Mouse (Mus musculus): ENCODE results near the gene Galnt17. TPM values are rescaled to one million over a fixed set of nuclear protein-coding genes. Genes with fewer than 3 reads are reported as not detected.

Galnt17 gene
- total RNA-seq, 2 experiments from 2014 or later, result 26.8 to 28.9 TPM

DNA sequence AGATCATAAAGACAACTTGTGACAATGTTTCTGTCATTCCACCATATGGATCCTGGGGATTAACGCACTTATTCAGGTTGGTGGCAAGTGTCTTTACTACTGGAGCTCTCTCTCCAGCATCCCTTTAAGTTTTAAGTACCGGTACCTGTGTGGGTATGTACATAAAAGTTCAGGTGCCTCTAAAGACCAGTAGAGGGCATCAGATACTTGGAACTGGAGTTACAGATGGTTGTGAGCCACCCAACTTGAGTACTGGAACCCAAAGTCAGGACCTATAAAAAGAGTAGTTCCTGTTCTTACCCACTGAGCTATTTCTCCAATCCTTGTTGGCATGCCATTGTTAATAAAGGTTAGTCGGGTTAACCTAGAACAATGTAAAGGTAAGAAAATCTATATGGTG lies 152.0 kb downstream of the Galnt17 start:
- no peak for DNase-seq
- intact Hi-C loops (cut with DNase I), result loop anchor here (10.0 kb wide), 1 partner anchor 268 kb away; no protein-coding TSS in a partner anchor

- intact Hi-C loops (cut with DNase I), result no loop called here
- no peak for DNase-seq
Observed at GRCm38 (mm10) chr5:131142606-131143005, 165.7 kb downstream of the Galnt17 start.

- intact Hi-C loops (cut with DNase I), result no loop called here
- no peak for DNase-seq
Observed at GRCm38 (mm10) chr5:131134809-131135208, 173.5 kb downstream of the Galnt17 start.

GRCm38 (mm10) chr5:131120296-131120840 lies 187.9 kb downstream of the Galnt17 start:
- intact Hi-C loops (cut with DNase I), result no loop called here
- no peak for DNase-seq

GRCm38 (mm10) chr5:131119896-131120295 lies 188.4 kb downstream of the Galnt17 start:
- DNase-seq, result no peak
- intact Hi-C loops (cut with DNase I), result no loop called here

DNA sequence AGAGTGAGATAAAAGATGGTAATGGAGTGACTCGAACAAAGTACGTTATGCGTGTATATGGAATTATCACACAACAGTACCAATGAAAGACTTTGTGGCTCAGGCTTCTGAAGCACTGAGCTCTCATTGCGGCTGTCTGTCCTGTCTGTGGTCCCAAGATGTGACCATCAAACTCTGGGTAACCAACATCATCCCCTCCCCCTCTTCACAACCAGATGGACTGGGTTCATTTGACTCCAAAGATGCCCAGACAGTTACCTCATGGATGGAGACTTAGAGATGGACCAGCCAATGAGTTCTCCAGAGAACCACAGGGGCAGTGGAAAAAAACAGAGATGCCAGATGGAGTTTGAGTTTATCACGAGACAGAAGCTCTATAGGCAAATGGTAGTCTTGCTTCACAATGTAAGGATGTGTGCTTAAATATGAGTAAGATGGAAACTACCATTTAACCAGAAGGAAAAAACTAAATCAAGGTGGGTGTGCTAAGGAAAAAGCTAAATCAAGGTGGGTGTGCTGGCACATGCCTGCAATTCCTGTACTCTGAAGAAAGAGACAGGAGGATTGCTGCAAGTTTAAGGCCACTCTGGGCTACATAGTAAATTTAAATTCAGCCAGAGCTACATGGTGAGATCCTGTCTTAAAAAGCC lies 190.8 kb downstream of the Galnt17 start:
- DNase-seq, result no peak
- intact Hi-C loops (cut with DNase I), result no loop called here

DNA sequence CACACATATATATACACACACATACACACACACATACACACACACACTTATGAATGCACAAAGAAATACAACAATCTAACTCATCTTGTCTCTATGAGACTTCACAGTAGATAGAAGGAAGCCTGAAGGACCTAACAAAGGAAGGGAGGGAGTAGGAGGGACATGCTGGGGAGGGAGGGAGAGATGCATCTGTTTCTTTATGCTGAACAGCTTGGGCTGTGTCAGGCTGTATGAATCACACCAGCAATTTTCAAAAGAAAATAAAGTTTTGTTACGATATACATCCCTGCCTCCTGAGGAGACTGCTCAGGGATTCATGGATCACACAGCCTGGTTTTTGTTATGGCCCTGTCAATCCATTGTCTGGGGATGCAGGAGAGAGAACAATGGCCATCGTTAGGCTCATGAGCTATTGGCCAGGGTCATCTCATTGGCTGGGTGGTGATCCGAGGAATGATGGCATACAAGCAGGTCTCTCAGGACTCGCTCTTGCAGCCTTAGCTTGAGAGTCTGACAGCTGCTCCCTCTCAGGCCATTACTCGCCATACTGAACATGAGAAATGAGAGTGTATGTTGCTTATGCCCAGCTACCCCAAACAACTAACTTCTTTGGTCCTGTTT lies 194.3 kb downstream of the Galnt17 start:
- no peak for DNase-seq
- intact Hi-C loops (cut with DNase I), result no loop called here

DNA sequence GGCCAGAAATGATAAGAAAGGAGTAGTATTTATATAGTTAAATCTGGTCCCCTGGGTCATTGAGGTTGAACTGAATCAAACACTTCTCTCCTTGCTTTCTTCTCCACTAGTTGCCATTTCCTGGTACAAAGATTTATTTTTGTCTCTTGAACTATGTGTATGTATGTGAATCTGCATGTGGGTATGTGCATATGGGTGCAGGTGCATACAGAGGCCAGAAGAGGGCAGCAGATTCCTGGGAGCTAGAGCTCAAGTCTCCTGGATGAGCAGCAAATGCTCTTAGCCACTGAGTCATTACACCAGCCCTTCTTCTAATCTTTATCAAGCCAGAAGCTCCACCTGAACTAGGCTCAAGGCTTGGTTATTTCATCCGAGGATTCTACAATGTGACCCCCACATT lies 201.1 kb downstream of the Galnt17 start:
- intact Hi-C loops (cut with DNase I), result no loop called here
- DNase-seq, result no peak

DNA sequence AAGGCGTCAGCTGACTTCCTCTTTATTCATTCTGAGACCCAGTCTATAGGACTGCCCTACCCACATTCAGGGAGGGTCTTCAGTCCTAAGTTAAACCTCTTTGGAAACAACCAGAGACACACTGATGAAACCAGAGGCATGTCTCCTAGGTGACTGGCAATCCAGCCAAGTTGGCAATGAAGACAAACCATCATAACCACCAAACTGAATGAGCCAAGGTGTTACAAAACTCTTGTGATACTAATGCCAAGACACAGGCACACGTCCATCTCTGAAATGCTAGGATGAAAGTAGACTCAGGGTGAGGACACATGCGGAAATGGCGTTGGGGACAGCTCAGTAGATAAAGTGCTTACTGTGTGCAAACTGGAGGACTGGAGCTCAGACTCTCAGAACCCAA lies 211.5 kb downstream of the Galnt17 start:
- DNase-seq, result no peak
- intact Hi-C loops (cut with DNase I), result no loop called here

DNA sequence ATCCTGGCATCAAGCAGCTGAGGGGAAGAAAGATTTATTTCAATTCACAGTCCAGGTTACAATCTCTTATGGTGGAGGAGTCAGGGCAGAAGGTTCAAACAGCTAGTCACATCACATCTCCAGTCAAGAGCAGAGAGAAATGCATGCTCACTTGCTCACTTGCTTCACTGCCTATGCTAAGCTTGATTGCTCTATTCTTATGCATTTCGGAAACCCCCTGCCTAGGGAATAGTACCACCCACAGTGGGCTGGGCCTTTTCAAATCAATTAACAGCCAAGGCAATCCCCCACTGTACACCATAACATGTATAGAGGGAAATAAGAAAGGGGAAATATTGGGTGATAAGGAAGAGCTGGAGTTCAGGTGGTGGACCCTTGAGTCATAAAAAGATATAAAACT lies 212.7 kb downstream of the Galnt17 start:
- intact Hi-C loops (cut with DNase I), result no loop called here
- DNase-seq, result no peak

- intact Hi-C loops (cut with DNase I), result no loop called here
- DNase-seq, result no peak
Observed at GRCm38 (mm10) chr5:131094771-131095170, 213.5 kb downstream of the Galnt17 start.

- intact Hi-C loops (cut with DNase I), result no loop called here
- no peak for DNase-seq
Observed at GRCm38 (mm10) chr5:131094138-131094537, 214.2 kb downstream of the Galnt17 start.

DNA sequence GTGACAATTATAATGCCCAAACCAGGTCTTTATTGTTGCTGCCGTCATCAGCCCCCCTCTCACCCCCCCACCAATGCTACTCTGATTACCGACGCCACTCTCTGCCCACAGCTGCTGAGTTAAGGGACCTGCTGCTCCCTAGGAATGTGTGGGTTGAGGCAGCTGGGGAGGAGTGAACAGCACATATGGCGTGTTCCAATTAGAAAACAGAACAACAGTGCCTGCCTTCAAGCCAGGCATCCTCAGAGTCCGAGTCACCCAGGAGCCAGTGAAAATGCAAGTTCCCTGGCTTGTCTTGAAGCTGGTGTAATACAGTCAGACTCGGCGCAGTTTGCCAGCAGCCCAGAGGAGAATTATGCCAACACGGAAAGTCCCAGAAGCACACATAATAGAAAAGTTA lies 218.4 kb downstream of the Galnt17 start:
- DNase-seq, result no peak
- intact Hi-C loops (cut with DNase I), result no loop called here

DNA sequence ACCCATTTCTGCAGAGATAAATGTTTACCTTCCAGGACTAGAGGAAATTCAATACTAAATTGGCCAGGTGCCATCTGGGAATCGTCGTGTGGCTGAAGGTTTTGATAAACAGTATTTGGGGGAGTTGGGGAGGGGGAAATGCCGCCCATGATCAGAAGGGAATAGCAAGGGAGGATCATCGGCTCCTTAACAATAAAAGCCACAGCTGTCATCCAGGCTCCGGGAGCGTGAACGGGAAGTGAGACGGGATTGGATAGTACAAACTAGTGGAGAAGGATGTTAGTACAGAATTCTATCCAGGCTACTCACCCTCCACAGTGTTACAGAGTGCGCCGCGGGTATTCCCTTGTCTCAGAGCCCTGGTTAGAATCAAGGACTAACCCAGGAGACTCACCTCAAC lies 219.4 kb downstream of the Galnt17 start:
- no peak for DNase-seq
- intact Hi-C loops (cut with DNase I), result no loop called here

DNA sequence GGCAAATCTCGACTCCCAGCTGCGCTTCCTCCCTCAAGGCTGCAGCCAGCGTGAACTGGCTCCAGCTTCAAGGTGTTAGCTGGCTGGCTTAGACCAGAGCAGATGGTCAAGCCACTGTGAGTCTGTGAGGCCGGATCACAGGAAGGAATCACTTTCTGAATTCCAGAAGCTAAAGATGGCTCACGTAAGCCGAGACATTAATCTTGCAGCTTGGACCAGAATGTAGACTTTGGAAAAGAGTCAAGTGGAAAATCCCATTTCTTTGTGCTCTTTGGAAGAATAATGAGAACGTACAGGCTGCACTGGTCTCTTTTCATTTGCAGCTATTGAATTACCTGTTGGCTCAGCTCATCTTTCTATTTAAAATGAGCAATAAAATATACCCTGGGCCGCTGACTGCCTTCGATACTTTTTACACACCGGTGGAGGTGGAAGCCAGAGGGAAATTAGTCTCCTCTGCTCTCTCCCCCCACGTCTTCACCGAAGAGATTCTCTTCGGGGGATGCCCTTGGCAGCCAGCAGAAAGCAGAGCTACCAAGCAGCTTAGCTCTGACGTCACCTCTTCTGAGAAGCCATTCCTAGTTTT lies 225.1 kb downstream of the Galnt17 start:
- peak; percentile 68 for DNase-seq
- intact Hi-C loops (cut with DNase I), result no loop called here

GRCm38 (mm10) chr5:131077682-131078081 lies 230.6 kb downstream of the Galnt17 start:
- intact Hi-C loops (cut with DNase I), result no loop called here
- DNase-seq, result no peak

GRCm38 (mm10) chr5:131075795-131076194 lies 232.5 kb downstream of the Galnt17 start:
- DNase-seq, result no peak
- intact Hi-C loops (cut with DNase I), result no loop called here

GRCm38 (mm10) chr5:131074295-131074694 lies 234.0 kb downstream of the Galnt17 start:
- intact Hi-C loops (cut with DNase I), result no loop called here
- no peak for DNase-seq

GRCm38 (mm10) chr5:131065174-131065573 lies 243.1 kb downstream of the Galnt17 start:
- peak; percentile 83 for DNase-seq
- intact Hi-C loops (cut with DNase I), result no loop called here

DNA sequence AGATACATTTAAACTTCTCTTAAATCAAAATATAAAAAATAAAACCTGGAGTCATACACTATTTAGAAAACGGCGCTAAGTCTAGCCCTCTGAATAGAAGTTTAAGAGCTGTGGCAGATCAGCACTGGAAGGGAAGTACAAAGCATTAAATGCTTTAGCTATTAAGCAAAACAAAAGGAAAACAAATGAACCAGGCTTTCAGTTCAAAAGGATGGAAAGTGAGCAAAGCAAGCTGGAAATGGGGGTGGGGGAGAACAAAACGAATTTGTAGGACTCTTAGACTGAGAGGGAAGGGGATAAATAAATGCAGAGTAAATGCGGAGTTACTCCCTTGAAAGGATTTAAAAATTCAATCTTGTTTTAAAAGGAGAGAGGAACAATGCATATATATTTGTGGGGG lies 259.8 kb downstream of the Galnt17 start:
- intact Hi-C loops (cut with DNase I), result no loop called here

GRCm38 (mm10) chr5:131043130-131043529 lies 265.2 kb downstream of the Galnt17 start:
- DNase-seq, result no peak
- intact Hi-C loops (cut with DNase I), result no loop called here

More for the DNA sequence above, 259.8 kb downstream of the Galnt17 start:
- DNase-seq, result no peak

- intact Hi-C loops (cut with DNase I), result no loop called here
- no peak for DNase-seq
Observed at GRCm38 (mm10) chr5:131040441-131040840, 267.9 kb downstream of the Galnt17 start.
